Mouse (Mus musculus): Measurements from ENCODE around the gene Tent4b.

DNA sequence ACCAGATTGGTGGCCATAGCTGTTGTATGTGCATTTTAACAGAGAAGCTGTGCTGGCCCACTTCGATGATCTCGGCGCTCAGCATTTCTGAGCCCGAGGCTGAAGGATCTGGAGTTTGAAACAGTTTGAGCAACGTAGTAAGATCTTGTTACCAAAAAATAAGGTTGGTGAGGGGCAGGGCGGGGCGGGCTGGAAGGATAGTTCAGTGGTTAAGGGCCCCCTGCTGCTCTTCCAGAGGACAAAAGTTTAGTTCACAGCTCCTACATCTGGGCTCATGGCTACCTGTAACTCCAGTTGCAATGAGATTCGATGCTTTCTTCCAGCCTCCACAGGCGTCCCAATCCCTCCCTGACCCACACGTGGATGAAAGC, 99.7 kb downstream of the Tent4b start:
- TF ChIP-seq CTCF (IDR thresholded peaks at IDR 0.05; ENCODE audit: low read depth): no peak
- no peak for TF ChIP-seq EP300 (IDR thresholded peaks at IDR 0.05; ENCODE audit: low read depth)
